Mouse (Mus musculus) retina, postnatal 1 day (tissue): ENCODE results near the gene Heatr1.
A peak's percentile ranks its signal among the peaks of the same experiment; 100 is the strongest.

Source experiments
- DNase-seq: peaks from one replicate; pipeline ENCODE4 v3.0.0-alpha.2; 2012

Heatr1 gene

DNA sequence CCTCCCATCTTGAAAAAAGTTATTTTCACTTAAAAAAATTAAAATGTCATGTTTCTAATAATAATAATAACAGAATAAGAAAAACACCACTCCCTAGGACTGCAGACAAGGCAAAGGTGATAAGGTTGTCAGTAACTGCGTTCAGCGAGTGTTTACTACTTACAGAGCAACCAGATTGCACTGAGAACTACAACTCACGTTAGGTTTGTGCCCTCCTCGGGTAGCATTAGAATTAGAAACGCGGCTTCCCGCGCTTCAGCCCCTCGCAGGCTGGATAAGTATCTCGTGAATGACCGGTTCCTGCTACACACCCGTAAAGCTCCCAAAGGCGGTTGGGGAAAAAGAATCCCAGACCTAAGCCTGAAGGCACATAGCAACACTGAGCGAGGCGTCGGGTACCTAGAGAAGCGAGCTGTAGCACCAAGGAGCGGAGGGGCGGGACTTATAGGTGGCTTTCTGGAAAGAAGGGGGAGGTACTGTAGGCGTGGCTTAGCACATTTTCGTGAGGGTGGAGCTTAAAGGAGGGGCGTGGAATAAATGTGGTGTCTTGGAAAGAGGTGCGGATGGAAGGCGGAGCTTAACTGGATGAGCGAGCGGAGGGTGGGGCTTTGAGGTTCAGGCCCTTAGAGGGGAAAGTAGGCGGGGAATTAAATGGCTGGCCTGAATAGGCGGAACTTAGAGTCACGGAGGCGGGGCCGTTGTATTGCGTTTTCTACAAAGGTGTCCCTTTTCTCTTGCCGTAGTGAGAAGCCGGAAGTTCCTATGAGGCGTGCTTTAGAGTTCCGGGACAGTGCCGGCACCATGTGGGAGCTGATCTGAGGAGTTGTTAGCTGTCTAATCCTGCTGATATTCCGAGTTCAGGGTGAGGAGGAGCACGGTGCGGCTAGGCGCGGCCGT lies at the start of gene Heatr1:
TSS of gene Heatr1 (plus strand) at position 419 of the 897 bp plus-strand sequence.
- peak; percentile 99 for DNase-seq

DNA sequence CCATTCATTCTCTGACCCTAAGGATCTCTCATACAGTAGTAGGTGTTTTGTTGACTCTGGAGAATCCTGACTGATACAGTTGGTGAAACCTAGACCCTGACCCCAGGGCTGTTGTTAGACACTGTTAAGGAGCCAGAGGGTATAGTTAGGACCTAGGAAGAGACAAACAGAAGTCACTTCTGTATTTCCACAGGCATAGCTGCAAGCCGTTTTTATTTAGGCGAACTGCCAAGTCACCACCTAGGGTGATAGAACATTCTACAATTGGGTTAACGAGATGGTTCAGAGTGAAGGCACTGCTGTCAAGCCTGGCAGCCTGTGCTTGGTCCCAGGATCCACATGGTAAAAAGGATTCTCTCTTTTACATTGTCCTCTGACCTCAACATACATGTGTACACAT lies 48.0 kb upstream of the Heatr1 start:
- no peak for DNase-seq

DNA sequence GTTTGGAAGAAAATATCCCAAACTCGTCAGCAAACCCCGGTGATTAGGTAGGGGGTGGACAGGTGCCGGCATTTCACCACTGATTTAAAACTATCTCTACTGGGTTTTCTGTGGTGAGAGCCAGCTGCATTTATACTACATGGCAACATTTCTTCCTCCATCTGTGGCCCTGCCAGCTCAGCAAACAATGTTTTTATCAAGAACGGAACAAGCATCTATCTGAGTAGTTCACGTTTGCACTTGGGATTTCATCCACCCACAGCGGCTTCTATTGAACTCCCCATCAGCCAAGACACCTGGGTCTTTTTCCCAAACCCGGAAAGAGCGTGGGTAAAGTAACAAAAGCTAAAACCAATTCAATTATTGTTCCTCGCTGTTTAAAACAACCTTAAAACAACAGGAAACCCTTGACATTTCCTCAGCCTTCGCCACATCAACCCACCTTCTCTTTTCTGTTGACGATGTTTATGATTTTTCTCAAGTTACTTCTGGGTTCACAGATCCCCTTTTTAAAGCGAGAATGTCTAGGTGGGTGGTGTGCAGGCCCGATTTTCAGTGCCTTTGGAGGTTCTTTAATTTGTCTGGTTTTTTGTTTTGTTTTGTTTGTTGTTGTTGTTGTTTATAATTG lies 45.5 kb upstream of the Heatr1 start:
- no peak for DNase-seq

DNA sequence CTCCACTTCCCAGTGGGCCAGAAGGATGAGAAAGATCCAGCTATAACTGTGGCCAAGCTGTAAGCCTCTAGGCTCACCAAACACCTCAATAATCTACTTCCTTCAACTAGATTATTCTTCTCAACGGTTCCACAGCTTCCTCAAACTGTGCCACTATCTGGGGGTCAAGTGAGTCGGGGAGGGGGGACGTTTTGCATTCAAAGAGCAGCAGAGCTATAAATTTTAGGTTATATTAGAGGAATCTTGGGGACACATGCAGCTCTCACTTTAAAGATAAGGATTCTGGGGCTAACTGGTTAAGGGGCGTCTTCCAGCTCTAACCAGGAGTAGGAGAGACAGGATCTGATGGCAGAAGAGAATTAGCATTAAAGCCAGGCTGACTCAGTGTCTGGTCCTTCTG lies 38.6 kb upstream of the Heatr1 start:
- DNase-seq = no peak

DNA sequence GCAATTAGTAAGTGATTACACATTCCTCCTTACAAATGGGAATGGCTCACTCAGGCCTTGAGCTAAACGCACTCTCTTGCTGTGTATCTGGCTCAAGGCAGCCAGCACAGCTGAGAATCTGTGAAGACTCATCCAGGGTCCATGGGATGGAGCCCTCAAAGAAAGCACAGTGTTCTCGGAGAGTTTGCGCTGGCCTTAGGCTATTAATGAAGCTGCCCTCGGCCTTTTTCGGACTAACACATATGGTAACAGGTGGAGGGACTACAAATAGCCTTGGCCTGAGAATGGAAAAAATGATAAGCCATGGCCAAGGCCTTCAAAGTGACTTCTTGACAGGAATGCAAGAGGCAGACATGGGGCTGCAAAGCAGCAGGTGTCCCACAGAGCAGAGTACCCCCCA lies 37.3 kb upstream of the Heatr1 start:
- DNase-seq = no peak

DNA sequence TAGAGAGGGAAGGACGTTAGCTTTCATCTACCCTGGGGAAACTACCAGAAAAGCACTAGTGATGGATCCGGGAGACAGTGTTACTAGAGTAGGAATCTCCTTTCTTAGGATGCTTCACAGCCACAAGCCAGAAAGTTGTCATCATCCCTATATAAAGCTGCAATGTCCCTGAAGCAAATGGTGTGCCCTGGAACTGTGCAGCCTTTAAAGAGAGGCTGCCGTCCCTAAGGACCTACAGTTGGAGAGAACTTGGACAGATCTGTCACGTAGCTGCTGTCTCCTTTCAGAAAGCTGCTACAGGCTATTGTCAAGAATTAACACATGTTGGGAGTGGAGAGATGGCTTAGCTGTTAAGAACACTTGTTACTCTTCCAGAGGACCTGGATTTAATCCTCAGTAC lies 33.3 kb upstream of the Heatr1 start:
- DNase-seq = no peak

DNA sequence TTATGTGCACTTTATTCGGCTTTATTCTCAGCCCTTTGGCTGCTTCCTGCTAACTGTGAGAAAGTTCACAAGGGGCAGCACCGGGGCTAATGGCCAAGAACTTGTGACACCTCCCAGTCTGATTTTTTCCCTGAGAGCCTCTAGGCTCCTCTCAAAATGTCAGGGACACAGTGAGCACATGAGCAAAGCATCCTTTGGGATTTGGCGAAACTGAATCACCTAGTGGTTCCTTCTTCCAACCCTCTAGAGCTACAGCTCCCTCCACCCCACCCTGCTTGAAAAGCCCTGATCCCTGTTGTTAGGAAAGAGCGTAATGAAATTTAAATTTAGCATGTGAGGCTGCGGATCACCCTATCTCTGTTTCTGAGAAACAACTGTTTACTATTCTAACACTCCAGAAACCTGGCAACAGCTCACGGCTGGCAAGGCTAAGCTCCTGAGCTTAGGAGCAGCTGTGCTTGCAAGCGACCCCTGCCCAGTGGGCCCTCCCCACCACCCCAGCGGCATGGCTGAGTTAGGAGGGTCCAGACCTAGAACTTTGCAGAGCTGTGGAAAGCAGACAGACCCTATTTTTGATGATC lies 25.7 kb upstream of the Heatr1 start:
- DNase-seq = no peak

DNA sequence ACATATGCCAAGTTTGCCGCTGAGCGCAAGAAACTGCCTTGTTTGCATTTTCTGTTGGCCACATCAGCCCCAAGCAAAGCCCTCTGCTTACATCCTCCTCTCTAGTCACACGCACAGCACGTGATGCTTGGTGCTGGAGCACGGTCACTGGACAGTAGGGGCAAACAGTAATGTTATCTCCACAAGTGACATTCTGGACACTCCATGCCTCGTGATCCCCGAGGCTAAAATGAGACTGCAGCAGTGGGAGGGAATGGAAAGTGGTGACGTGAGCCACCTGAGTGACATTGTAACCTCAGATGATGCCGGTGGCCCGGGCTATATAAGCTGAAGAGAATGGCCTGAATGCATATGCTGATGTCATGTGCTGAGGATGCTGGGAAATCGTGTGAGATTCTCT lies 24.9 kb upstream of the Heatr1 start:
- DNase-seq = no peak

DNA sequence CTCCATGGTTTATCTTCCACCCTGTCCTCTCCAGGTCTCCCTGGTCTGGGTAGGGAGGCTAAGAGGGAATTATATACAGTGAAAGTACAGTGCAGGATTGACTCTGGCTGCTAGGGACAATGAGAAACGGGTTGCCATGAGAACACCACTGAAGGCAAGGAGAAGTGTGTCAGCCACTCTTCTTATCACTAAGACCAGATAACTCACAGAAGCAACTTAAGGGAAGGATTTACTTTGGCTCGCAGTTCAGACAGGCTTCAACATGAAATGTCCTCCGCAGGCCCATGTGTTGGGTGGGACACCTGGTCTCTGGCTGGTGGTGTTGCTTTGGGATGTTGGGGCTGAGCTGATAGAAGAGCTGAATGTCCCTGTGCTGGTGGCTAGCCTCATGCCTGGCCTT lies 22.1 kb upstream of the Heatr1 start:
- DNase-seq = no peak

DNA sequence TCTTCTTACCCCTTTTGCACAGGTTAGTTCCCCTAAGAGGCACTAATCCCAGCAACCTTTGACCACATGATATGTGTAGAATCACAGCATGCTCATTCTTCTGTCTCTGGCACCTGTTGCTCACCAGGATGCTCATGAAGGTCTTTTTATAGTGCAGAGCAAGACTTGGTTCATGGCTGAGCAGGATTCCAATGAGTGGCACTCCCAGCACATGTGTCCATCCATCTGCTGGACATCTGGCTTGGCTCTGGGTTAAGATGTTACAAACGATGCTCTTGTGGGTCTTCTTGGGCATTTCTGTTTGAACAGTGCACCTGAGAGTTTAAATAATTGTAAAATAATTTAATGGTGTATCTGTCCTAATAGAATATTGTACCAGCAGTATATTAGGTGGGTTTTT lies 18.0 kb upstream of the Heatr1 start:
- DNase-seq = no peak

DNA sequence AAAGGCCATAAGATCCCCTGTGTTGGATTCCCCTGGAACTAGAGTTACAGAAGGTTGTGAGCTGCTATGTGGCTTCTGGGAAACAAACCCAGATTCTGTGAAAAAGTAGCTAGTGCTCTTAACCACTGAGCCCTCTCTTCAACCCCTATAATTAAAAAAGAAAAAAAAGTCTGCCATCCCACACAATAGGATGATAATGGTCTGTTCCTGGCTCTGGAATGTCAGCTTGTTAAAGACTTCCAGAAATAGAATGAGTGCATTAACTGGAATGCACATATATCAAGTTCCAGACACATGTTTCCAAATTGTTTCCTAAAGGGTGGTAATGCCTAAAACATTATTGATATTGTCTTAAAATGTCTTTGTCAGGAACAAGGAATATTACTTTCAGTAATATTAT lies 10.0 kb upstream of the Heatr1 start:
- DNase-seq = no peak

DNA sequence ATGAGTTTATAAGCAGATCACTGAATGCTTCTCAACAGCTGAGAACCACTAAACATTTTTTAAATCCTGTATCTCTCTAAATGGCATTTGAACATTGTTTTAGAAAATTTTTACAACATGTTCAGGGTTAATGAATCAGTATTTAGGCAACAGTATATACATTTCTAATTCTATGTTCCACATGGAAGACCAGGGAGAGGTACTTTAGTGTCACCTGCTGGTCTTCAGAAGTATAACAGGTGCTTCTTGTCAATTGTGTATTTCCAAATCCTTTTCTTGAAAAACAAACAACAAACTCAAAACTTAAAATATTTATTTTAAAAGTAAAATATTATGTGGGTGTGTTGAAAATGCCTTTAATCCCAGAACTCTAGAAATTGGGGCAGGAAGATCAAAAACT lies 8.5 kb upstream of the Heatr1 start:
- DNase-seq = peak; percentile 55

DNA sequence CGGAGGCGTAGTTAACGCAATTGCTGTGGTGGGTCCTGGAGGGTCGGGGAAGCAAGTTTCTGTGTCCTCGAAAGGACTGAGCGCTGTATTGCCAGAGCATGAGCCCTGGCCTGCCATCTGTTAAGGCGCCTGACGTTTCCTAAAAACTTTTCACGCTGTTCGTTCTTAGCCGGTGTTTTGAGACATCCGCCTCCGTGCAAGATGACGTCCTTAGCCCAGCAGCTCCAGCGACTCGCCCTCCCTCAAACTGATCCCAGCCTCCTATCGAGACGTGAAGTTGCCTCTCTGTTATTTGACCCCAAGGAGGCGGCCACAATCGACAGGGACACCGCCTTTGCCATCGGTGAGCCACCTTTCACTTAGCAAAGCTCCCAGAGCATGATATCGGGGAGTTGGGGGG lies 744 bp downstream of the Heatr1 start:
- no peak for DNase-seq

DNA sequence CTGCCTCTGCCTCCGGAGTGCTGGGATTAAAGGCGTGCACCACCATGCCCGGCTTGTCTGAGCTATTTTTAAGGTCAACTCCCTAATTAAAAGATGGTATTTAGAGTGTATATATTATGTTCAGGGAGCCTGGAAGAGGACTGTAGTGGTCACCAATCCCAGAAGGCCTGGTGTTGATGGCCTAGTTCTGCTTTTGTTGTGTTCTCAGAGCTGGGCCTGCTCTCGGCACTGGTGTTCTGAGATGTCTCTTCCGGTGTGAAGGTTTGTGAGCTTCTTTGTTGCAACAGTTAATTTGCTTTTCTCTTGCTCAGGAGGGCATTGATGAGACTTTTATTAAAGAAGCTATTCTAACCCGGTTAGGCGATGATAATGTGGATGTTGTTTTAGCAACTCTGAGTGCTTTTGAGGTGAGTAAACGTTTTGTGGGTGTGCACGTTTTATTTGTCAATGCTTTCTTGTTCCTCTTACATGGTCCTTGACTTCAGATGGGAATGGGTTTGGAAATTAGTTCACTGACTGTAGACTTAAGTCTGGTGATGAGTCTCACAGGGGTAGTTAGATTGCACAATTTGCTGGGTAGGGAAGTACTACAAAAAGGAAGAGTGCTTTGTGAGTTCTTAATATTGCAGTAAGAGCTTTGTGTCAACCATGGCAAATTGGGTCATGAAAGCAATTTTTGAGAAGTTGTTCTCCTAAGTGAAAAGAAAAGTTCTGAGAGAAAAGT lies 13.7 kb downstream of the Heatr1 start:
- DNase-seq = no peak

DNA sequence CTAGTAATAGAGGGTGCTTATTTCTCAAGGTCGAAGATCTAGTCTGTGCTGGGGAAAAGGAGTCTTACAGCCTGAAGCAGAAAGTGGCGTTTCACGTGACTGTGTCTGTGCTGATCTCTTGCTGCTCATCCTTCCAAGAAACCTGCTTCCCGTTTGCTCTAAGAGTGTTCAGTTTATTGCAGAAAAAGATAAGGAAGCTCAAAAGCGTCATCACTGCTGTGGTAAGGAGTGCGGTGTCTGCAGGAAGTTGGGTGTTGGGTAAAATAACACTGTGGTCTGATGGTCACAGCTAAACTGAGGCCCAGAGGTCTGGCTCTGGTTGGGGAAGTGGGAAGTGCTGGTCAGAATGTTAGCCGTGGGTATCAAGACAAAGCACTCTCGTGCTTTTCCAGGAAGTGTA lies 17.2 kb downstream of the Heatr1 start:
- no peak for DNase-seq

DNA sequence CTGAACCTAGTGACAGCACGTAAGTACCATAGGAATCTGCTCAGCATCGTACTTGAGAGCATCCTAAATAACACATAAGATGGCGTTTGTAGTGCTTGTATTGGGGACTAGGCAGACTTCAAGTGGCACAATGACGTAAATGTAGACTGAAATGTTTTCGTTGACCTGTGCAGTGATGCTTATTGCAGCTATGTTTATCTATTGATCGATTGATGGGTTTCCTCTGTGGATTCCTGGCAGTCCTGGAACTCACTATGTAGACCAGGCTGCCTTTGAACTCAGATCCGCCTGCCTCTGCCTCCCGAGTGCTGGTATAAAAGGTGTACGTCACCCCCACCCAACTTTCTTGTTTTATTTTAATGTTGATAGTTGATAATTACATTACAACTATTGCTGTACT lies 25.8 kb downstream of the Heatr1 start:
- DNase-seq = no peak

DNA sequence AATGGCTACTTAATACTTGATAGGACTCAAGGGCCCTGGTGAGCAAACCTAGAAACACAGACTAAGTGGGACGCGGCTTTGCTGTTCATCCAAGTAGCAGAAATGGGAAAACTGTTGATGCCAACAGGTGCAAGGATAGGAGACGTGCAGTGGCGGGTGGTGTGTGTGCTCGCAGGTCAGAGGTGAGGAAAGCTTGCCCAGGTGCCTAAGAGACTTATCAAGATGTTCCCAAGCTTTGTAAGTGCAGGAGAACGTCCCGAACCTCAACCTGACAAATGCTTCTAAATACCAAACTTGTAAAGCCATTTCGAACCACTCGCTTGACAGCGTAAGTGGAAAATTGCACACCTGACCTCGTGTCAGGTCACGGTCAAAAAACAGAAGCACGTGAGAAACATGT lies 33.7 kb downstream of the Heatr1 start:
- no peak for DNase-seq

DNA sequence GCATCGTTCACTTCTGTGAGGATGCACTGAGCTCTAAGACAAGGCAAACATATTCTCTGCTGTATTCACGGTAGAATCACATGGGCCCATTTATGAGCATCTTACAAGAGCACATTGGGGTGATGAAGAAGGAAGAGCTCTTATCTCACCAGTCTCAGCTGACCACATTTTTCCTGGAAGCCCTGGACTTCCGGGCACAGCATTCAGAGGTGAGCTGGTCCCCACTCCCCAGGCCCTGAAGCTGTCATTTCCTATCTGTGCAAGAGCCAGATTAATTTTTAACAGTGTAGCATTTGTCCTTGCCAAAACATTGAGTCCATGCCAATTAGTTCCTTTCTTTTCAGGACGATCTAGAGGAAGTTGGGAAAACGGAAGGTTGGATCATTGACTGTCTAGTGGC lies 39.0 kb downstream of the Heatr1 start:
- DNase-seq = no peak

DNA sequence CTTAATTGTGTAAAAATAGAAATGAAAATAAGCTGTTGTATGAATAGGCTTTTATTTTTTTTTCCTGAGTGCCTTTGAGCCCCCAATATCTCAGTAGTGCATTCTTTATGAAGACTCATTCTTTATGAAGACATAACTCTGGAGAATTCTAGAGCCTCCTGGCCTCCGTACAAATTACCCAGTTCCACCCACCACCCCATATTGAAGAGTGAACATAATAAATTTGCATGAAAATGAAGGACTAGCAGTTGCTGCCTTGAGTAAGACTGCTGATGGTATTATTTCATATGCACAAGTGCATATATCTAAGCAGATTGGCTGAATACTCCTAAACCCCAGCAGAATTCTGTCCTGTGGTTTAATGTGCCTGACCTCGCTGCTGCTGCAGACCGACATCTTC lies 44.8 kb downstream of the Heatr1 start:
- DNase-seq = no peak

DNA sequence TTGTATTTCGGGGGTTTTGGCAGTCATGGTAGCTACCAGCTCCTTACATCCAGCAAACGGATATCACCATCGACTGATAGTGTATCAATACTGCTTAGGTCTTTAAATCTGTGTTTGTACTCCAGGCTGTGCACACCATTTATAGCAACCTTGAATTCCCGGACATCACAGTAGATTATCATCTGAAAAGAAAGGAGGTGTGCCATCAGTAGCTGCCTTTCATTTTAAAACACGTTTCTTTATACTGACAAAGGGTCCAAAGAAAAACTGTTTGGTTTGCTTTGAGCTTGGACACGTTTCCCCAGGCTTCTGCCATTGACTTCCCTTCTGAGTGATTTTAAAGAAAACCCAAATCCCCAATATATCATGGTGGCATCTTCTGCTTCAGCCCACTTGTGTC lies 46.0 kb downstream of the Heatr1 start:
- no peak for DNase-seq

DNA sequence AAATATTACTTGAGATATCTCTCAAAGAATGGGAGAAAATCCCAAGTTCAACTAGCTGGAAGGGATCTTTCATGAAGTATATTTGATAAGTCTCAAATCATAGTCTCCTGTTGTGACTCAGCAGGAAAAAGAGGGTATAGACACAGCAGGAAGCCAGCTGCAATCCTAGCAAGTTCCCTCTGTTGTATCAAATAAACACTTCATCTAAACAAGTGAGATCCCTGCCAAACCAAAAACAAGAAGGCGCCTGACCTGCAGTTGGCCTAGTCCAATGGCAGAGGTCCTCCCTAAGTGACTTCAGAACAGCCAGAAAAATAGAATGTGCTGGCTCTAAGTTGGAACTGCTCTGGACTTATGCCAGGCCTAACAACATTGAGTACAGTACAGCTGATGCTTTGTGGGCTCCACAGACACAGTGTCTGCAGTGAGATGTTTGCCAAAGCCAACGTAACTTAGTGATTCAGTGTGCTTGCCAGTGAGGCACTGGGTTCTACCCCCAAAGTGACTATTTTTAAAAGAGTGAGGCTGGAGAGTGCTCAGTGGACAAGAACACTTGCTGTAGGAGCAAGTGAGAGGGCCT lies 47.3 kb downstream of the Heatr1 start:
- no peak for DNase-seq

DNA sequence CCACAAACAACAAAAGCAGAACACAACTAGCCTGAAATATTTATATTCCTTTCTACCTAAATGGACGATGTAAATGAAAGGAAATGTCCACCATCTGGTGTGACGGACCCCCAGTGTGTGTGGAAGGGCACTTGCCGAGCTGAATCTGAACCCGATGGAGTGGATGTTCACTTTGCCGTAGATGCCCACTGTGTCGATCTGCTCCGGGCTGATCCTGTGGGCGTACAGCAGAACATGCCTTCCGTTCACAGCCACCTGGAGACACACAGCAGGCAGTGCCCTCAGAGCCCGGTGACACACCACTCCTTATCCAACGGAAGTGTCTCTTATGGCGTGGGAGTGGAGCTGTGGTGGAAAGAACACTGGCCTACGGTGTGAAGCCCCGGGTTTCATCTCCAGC lies 58.3 kb downstream of the Heatr1 start:
- no peak for DNase-seq

DNA sequence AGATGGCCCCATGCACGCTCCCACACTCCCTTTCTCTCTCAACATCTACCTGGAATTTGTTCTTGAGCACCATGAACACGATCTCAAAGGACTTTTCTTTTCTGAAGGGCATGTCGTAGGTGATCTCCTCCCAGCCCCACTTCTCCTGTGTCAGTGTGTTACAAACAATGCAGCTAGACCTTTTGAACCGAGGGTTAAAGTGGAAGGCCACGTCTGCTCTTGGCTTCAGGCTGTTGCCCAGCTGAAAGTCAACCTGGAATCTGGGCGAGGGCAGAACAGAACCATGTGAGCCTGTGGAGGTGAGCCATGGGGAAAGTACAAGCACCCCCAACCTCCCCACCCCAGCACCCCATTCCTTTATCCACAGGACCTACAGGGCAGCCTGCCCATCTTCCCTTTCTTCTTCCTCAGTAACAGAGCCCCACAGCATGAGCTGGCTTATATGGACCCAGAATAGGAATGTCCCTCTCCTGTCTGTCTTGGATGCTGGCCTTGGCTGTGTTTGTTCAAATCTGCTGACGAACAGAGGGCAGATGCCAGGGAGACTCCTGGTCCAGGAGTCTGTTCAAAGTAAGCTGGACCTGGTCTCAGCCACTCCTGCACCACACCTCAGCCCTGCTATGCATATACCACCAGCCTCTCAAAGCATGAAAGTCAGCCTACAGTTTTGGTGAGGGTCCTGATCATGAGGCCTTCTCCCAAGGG lies 60.0 kb downstream of the Heatr1 start:
- no peak for DNase-seq
